Mouse (Mus musculus) limb, embryonic 12.5 days (tissue): Measurements from ENCODE around the gene Kcnk5. TPM values are rescaled to one million over a fixed set of nuclear protein-coding genes. Genes with fewer than 3 reads are reported as not detected.

Experiments
- ATAC-seq: fragments of 200-750 bp; cut with Nextera tagmentation; 2 replicates; pipeline ENCODE4 v1.8.0; 2017; ENCODE audit warnings: low read depth, moderate TSS enrichment; ENCODE audit not compliant: insufficient number of reproducible peaks, insufficient read depth, low FRiP score, low TSS enrichment
- H3K27ac ChIP-seq: fragments of 300-500 bp; sonication (generic); 2 replicates; pipeline ENCODE4 v1.5.1; 2016; ENCODE audit warnings: mild to moderate bottlenecking, moderate library complexity
- H3K27me3 ChIP-seq: fragments of 300-500 bp; sonication (generic); 2 replicates; pipeline ENCODE4 v1.6.1; 2016; ENCODE audit warnings: mild to moderate bottlenecking, moderate library complexity
- H3K36me3 ChIP-seq: fragments of 300-500 bp; sonication (generic); 2 replicates; pipeline ENCODE4 v1.6.1; 2016; ENCODE audit warnings: mild to moderate bottlenecking, moderate library complexity
- H3K4me1 ChIP-seq: fragments of 300-500 bp; sonication (generic); replicated peaks from 2 replicates; pipeline ENCODE4 v1.6.1; 2016
- H3K4me2 ChIP-seq: fragments of 300-500 bp; sonication (generic); 2 replicates; pipeline ENCODE4 v1.6.1; 2016; ENCODE audit warnings: mild to moderate bottlenecking, moderate library complexity
- H3K4me3 ChIP-seq: fragments of 300-500 bp; sonication (generic); replicated peaks from 2 replicates; pipeline ENCODE4 v1.5.1; 2016; ENCODE audit warnings: mild to moderate bottlenecking
- H3K9ac ChIP-seq: fragments of 300-500 bp; sonication (generic); replicated peaks from 2 replicates; pipeline ENCODE4 v1.6.1; 2016; ENCODE audit warnings: mild to moderate bottlenecking, moderate library complexity
- H3K9me3 ChIP-seq: fragments of 300-500 bp; sonication (generic); 2 replicates; pipeline ENCODE4 v1.6.1; 2016; ENCODE audit warnings: mild to moderate bottlenecking, moderate library complexity
- WGBS: fragments of 180-500 bp; shearing (Covaris S2); methylation state at CpG from one replicate; pipeline ENCODE4 v1.1.7; 2016; 5-methylcytosine and 5-hydroxymethylcytosine counted together
- polyA plus RNA-seq: library from polyadenylated mRNA; unstranded; fragments of >200 nt; fragmentation: Nextera tagmentation; extraction: Ambion mirVana; gene quantifications from 2 replicates; pipeline ENCODE4 v1.2.1, GENCODE M21; 2016

The Kcnk5 gene
- polyA plus RNA-seq, 1 experiment from 2014 or later = 6.9 TPM

DNA sequence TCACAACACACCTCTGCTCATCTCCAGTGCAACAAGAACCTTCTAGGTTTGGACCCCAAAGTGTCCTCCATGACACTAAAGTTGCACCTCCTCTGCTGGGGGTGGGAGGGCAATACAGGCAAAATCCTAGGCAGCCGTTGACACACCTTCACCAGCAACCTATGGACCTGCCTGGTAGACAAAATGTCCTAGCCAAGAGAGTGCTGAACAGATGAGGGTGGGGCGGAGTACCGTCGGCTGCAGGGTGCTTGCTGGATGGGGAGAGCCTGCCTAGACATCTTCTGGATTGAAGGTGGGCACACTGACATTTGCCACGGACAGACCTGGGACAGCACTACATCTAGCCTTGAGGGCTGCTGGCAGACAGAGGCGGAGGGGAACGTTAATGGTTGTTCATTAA, 17.2 kb downstream of the Kcnk5 start:
- no peaks in the 10 kb centered on the region for H3K36me3 ChIP-seq
- no peak for ATAC-seq
- no peak overlapping the region for H3K27ac ChIP-seq
- H3K9ac ChIP-seq = no peak overlapping the region
- H3K4me3 ChIP-seq = no peak overlapping the region
- H3K9me3 ChIP-seq = no peaks in the 10 kb centered on the region
- no peak overlapping the region for H3K4me2 ChIP-seq
- no peaks in the 10 kb centered on the region for H3K27me3 ChIP-seq
- 90% methylated on average over 7 of the region's 7 CpGs for WGBS
- peaks cover 24% of the 10 kb centered on the region for H3K4me1 ChIP-seq

DNA sequence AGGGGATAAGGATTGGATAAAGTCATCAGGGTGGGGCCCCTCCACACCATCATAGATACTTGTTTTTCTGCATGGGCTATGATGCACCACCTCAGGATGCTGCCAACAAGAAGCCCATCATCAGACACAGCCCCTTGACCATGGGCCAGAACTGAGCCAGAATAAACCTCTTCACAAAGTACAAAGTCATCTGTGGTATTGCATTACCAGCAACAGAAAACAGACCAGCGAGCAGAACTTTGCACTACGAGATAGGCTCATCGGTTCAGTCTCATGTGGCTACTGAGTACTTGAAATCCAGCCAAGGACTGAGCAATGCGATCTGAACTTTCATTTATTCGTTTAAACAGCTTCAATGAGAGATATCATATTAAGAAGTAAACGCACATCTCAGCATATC, 18.9 kb downstream of the Kcnk5 start:
- Histone ChIP-seq H3K9ac (no peak overlapping the region), H3K27me3 (no peaks in the 10 kb centered on the region), H3K4me3 (no peak overlapping the region), H3K27ac (no peak overlapping the region), H3K9me3 (no peaks in the 10 kb centered on the region), H3K4me1 (peaks cover 27% of the 10 kb centered on the region), H3K4me2 (no peak overlapping the region), H3K36me3 (no peaks in the 10 kb centered on the region)
- WGBS = 89% methylated on average over 6 of the region's 6 CpGs
- no peak for ATAC-seq

DNA sequence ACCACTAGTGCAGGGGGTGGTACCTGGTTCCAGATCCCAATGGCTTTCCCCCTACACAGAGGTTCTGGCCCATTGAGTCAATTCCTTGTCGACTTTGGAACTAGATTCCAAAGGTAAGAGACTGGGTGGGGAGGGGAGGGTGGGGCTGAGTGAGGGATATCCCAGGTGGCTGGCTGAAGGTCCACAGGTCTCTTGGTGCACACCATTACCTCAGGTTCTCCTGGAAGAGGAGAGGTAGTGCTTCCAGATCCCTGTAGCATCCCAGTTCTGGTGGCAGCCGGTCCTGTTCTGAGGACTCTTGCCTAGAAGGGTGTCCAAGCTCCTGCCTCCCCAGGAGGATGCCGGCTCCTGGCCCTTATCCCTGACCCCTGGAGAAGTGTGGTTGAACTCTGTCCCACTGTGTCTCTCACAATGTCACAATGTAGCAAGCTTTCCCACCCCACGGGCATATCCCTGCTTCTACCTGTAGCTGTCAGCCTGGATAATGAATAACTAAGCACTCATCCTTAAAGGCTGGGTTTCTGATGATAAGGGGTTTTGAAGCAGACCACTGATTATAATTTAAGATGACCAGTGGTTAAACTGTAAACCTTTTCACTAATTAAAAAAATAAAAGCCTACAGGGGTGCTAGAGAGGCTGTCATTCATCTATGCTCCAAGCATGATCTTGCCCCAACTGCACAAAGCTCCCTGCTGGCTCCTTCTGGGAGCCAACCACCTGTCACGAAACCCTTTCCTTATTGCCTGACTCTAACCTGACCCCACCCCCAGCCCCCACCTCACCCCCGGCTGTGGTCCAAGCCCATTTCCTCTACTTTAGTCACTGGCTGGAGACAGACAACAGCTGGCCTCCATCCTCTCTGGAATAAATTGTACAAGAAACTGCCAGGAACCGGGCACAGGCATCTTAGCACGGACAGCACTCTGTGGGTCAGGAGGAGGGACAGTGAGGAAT, 22.6 kb downstream of the Kcnk5 start:
- peaks cover 33% of the 10 kb centered on the region for H3K4me1 ChIP-seq
- no peak overlapping the region for H3K4me2 ChIP-seq
- no peak for ATAC-seq
- no peaks in the 10 kb centered on the region for H3K36me3 ChIP-seq
- no peak overlapping the region for H3K27ac ChIP-seq
- no peak overlapping the region for H3K4me3 ChIP-seq
- no peaks in the 10 kb centered on the region for H3K27me3 ChIP-seq
- H3K9me3 ChIP-seq = no peaks in the 10 kb centered on the region
- no peak overlapping the region for H3K9ac ChIP-seq
- 67% methylated on average over 8 of the region's 8 CpGs for WGBS

DNA sequence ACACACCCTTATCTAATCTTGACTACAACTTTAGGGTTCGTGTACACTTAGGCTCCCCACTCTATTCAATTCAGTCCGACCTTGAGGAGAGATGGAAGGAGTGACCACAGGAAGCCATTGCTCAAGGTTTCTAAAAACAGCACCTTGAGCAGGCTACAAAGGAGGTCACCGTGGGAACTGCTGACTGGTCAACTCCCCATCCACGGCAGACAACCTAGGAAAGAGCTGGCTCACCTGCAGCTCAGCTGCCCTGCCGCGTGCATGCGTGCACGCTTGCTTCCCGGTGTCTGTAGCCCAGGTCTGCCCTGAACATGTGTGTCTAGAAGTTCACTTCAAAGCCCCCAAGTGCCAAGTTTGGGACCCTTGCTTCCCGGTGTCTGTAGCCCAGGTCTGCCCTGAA, 24.0 kb downstream of the Kcnk5 start:
- Histone ChIP-seq H3K4me1 (peaks cover 21% of the 10 kb centered on the region), H3K4me2 (no peak overlapping the region), H3K4me3 (no peak overlapping the region), H3K27ac (no peak overlapping the region), H3K27me3 (no peaks in the 10 kb centered on the region), H3K36me3 (no peaks in the 10 kb centered on the region), H3K9me3 (no peaks in the 10 kb centered on the region), H3K9ac (no peak overlapping the region)
- ATAC-seq = no peak
- 86% methylated on average over 10 of the region's 10 CpGs for WGBS

DNA sequence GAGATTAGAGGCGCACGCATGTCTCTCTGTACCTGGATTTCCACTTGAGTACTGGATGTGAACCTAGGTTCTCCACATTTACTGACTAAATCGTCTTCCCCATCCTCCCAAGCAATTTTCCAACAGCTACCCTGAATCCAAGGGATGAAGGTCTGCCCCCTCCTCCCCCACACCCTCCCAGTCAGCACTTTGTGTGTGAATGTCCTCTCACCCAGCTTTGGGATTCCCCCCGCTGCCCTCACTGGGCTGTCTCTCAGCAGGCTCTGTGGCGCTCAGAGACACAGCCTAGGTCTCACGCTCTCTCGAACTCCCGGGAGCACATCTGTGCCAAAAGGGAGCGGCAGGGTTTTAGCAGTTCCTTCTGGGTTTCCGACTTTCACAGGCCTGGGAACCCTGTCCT, 25.9 kb downstream of the Kcnk5 start:
- no peaks in the 10 kb centered on the region for H3K36me3 ChIP-seq
- H3K4me1 ChIP-seq = peaks cover 17% of the 10 kb centered on the region
- H3K27me3 ChIP-seq = no peaks in the 10 kb centered on the region
- 58% methylated on average over 10 of the region's 10 CpGs for WGBS
- no peak for ATAC-seq
- no peak overlapping the region for H3K4me3 ChIP-seq
- no peak overlapping the region for H3K4me2 ChIP-seq
- H3K9me3 ChIP-seq = no peaks in the 10 kb centered on the region
- no peak overlapping the region for H3K27ac ChIP-seq
- no peak overlapping the region for H3K9ac ChIP-seq

DNA sequence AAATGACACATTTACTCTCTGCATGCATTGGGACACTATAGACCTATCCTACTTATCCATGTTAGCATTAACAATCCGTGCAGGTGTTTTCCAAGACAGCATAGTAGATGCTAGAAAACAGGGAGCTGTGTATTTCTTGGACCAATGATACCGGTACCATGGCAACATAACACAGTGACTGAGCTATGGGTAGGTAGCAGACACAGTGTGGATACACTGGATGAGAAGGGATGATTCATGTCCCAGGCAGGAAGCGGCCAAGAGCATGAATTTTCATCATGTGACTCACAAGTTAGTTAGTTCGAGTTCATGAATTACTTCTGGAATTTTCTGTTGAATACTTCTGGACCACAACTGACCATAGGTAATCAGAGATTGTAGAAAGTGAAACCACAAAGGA, 26.7 kb downstream of the Kcnk5 start:
- ATAC-seq = no peak
- H3K4me2 ChIP-seq = no peak overlapping the region
- no peak overlapping the region for H3K27ac ChIP-seq
- H3K36me3 ChIP-seq = no peaks in the 10 kb centered on the region
- 90% methylated on average over 4 of the region's 4 CpGs for WGBS
- no peaks in the 10 kb centered on the region for H3K9me3 ChIP-seq
- H3K4me1 ChIP-seq = peaks cover 14% of the 10 kb centered on the region
- H3K4me3 ChIP-seq = no peak overlapping the region
- no peaks in the 10 kb centered on the region for H3K27me3 ChIP-seq
- H3K9ac ChIP-seq = no peak overlapping the region

DNA sequence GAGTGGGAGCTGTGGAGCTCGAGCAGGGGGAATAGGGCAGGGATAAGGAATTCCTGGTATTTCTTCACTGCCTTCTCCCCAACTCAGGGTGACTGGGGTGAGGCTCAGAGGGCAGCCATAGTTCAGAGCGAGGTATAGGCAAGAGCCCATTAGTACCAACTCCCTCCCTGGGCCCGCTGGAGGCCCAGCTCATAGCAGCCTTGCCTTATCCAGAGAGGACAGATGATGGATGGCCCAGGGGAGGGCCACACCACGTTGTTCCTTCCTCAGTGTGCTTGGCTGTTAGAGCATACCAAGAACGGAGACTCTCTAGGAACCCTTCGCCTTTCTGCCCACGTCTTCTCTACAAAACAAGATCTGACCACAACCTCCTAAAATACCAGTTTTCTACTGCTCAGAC, 27.4 kb downstream of the Kcnk5 start:
- Histone ChIP-seq H3K4me1 (peaks cover 7% of the 10 kb centered on the region), H3K27ac (peak overlapping the region; percentile 8; the same call in 1 of the 2 replicates), H3K4me2 (no peak overlapping the region), H3K9ac (no peak overlapping the region), H3K27me3 (no peaks in the 10 kb centered on the region), H3K4me3 (no peak overlapping the region), H3K9me3 (no peaks in the 10 kb centered on the region), H3K36me3 (no peaks in the 10 kb centered on the region)
- 50% methylated on average over 7 of the region's 7 CpGs for WGBS
- no peak for ATAC-seq

DNA sequence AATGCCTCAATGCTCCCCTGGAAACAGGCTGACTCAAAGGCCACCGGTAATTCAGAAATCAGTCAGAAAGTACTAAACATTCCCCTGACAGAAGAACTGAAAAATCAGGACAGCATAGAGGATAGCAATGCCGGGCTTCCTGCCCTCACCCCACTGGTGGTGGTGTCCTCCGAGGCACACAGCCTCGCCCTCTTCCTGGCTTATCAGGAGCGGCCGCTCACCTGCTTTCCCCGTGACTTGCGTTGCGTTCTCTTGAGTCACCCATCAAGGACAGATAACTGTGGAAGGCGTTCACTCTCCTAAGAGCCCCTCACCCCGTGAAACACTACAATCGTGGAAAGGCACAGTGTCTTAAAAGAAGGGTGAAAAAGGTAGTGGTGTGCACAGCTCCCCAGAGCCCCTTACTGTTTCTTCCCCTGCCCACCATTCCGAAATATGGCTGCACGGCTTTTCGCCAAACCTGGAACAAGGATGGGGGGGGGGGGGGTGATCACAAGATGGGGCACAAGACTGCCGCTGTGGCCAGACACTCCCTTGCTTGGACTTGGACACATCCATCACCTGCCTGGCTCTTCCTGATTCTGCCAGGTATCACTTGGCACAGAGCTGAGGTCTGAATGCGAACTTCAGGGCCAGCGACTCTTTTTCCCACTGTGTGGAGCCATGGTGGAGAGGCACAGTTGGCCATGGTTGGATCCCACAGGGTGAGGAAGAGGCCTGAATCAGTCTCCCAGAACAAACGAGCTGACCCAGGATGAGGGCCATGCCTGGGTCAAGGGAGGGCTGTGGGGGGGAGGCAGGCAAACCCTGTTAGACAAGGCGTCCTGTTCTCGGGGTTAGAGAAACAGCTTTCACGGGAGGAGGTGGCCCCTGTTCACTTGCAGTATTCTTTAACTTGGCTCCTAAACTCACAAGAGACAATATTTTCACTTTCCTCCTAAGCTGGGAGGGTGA, 32.2 kb downstream of the Kcnk5 start:
- WGBS = 86% methylated on average over 22 of the region's 22 CpGs
- no peak for ATAC-seq
- no peak overlapping the region for H3K27ac ChIP-seq

DNA sequence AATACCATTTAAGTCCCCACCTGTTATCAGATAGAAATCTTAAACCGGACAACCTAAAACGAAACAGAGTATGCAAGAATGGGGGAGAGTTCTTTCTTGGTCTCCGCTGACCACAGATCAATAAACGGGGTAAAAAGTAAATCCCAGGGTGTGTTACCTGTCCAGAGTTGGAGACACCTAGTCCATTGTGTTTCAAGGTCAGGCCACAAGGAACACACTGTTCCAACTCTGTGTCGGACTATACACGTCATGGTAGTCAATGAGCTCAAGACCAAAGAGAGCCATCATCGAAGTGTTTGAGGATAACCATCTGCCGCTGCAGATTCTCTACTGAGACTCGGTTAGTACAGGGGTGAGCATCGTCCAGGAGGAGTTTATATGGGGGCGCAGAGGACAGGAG, 33.1 kb downstream of the Kcnk5 start:
- Histone ChIP-seq H3K9ac (no peak overlapping the region), H3K4me1 (peaks cover 11% of the 10 kb centered on the region; the same call in 1 of the 2 replicates), H3K27me3 (no peaks in the 10 kb centered on the region), H3K27ac (no peak overlapping the region), H3K36me3 (peaks cover 18% of the 10 kb centered on the region), H3K9me3 (no peaks in the 10 kb centered on the region), H3K4me3 (no peak overlapping the region), H3K4me2 (no peak overlapping the region)
- WGBS = 90% methylated on average over 11 of the region's 11 CpGs
- ATAC-seq = no peak

More for the DNA sequence above, 32.2 kb downstream of the Kcnk5 start:
- H3K36me3 ChIP-seq = peaks cover 16% of the 10 kb centered on the region
- no peak overlapping the region for H3K9ac ChIP-seq
- peaks cover 6% of the 10 kb centered on the region; the same call in 1 of the 2 replicates for H3K4me1 ChIP-seq
- no peak overlapping the region for H3K4me3 ChIP-seq
- no peaks in the 10 kb centered on the region for H3K9me3 ChIP-seq
- no peak overlapping the region for H3K4me2 ChIP-seq
- no peaks in the 10 kb centered on the region for H3K27me3 ChIP-seq

DNA sequence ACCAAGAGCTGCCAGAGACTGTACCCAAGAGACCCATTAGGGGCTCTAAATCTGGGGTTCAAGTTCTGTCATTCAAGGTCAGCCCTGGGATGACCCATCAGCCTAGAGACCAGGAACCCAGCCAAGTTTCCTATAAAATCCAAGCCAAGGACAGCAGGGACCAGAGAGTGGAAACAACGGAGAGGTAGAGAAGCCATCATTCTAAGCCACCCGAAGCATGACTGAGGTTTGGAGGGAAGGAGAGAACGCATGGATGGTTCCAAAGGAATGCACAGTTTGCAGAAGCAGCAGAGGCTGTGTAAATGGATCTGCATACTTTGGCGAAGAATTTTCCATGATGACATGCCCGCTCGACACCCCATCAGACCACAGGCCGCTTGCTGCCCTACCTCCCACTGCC, 33.8 kb downstream of the Kcnk5 start:
- 95% methylated on average over 7 of the region's 7 CpGs for WGBS
- ATAC-seq = no peak

DNA sequence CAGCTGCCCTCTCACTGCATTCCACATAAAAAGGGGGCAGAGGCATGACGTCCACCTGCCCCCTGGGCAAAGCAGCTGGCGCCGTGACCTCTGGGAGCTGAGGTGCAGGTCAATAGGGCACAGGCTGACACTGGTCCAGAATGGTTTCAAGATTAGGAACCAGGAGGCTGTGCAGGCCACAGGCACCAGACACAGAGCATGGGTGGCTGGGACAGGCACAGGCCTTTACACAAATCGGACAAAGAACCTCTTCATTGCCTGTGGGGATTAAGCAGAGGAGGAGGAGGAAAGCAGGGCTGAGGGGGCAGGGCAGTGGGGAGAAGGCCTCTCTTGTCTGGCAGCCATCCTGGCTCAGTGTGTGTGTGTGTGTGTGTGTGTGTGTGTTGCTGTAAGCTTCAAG, 37.5 kb downstream of the Kcnk5 start:
- H3K4me3 ChIP-seq = no peak overlapping the region
- peaks cover 21% of the 10 kb centered on the region; the same call in 1 of the 2 replicates for H3K4me1 ChIP-seq
- peak overlapping the region; percentile 67; the same call in 1 of the 2 replicates for H3K27ac ChIP-seq
- no peak overlapping the region for H3K4me2 ChIP-seq
- H3K36me3 ChIP-seq = peaks cover 36% of the 10 kb centered on the region
- no peak for ATAC-seq
- no peaks in the 10 kb centered on the region for H3K9me3 ChIP-seq
- no peak overlapping the region; the same call in 1 of the 2 replicates for H3K9ac ChIP-seq
- no peaks in the 10 kb centered on the region for H3K27me3 ChIP-seq
- 45% methylated on average over 4 of the region's 4 CpGs for WGBS

More for the DNA sequence above, 33.8 kb downstream of the Kcnk5 start:
- no peaks in the 10 kb centered on the region for H3K9me3 ChIP-seq
- peaks cover 18% of the 10 kb centered on the region for H3K36me3 ChIP-seq
- no peak overlapping the region for H3K4me2 ChIP-seq
- peaks cover 11% of the 10 kb centered on the region; the same call in 1 of the 2 replicates for H3K4me1 ChIP-seq
- H3K27ac ChIP-seq = no peak overlapping the region
- H3K9ac ChIP-seq = no peak overlapping the region
- no peaks in the 10 kb centered on the region for H3K27me3 ChIP-seq
- no peak overlapping the region for H3K4me3 ChIP-seq
